In genomic region chr17:69076238-69076625, GRCm38 (mm10) we compare ENCODE assay signal across 8 mouse cellular contexts. TPM values are rescaled to one million over a fixed set of nuclear protein-coding genes. Genes with fewer than 3 reads are reported as not detected.
A peak's percentile ranks its signal among the peaks of the same experiment; 100 is the strongest.
DNase-seq lines count a peak whose midpoint lies in the region; ATAC-seq and TF ChIP-seq lines count a peak whose summit lies in the region.

No protein-coding gene starts in this region.

- under 1% methylated on average over 28 of the region's 28 CpGs for WGBS in kidney, adult 2 months
- WGBS in stomach, embryonic 16.5 days, result under 1% methylated on average over 28 of the region's 28 CpGs

- H3K27me3 ChIP-seq in kidney, adult 2 months (replicated peaks; ENCODE audit: control insufficient read depth, insufficient read depth, low read length), result no peaks in the 10 kb centered on the region
- H3K27me3 ChIP-seq in stomach, embryonic 16.5 days (ENCODE audit: control insufficient read depth, insufficient read depth, low read length), result peaks cover 33% of the 10 kb centered on the region

- H3K36me3 ChIP-seq in kidney, adult 2 months (ENCODE audit: control insufficient read depth, insufficient read depth, low read length), result no peaks in the 10 kb centered on the region
- H3K36me3 ChIP-seq in stomach, embryonic 16.5 days (ENCODE audit: control insufficient read depth, insufficient read depth, low read length), result no peaks in the 10 kb centered on the region

- H3K4me1 ChIP-seq in kidney, adult 2 months (ENCODE audit: control insufficient read depth, insufficient read depth, low read length), result no peaks in the 10 kb centered on the region
- H3K4me1 ChIP-seq in stomach, embryonic 16.5 days (ENCODE audit: control insufficient read depth, insufficient read depth, low read length), result peaks cover 12% of the 10 kb centered on the region; the same call in 1 of the 2 replicates

- peak; percentile 77 for DNase-seq in adrenal gland, postnatal 14 days
- DNase-seq in embryo, embryonic 11 days, result peak; percentile 61
- peak; percentile 74 for DNase-seq in kidney, adult 2 months
- peak; percentile 81 to 87 for DNase-seq in left cerebral cortex, postnatal 36 days (ENCODE audit: low spot score in 2 of 2)
- peak; percentile 44 for DNase-seq in mesoderm, embryonic 11.5 days (ENCODE audit: low read depth, low spot score)
- DNase-seq in thymus, postnatal 36 days, result no peak

- peak overlapping the region; percentile 100 for H3K4me2 ChIP-seq in stomach, embryonic 16.5 days (ENCODE audit: low read depth, low read length)

- H3K4me3 ChIP-seq in kidney, adult 2 months (ENCODE audit: insufficient read depth, low read depth, low read length), result peak overlapping the region; percentile 69
- peak overlapping the region; percentile 63 for H3K4me3 ChIP-seq in stomach, embryonic 16.5 days (replicated peaks; ENCODE audit: low read length)

- TF ChIP-seq CTCF in kidney, adult 2 months (conservative IDR thresholded peaks at IDR 0.05; ENCODE audit: insufficient read depth, insufficient read length, low read depth, low read length), result no peak

- intact Hi-C loops in left cerebral cortex, postnatal 36 days (cut with DNase I), result loop anchor here (10.0 kb wide), 1 partner anchor 171 kb away; no protein-coding TSS in a partner anchor

- H3K9me3 ChIP-seq in stomach, embryonic 16.5 days (replicated peaks; ENCODE audit: control insufficient read depth, low read length), result no peaks in the 10 kb centered on the region

- ATAC-seq in granulocyte monocyte progenitor cell, adult 5-6 weeks (replicated peaks; ENCODE audit: poor library complexity, severe bottlenecking), result peak; percentile 15; the same call in 1 of the 2 replicates
- peak; percentile 61; the same call in 1 of the 2 replicates for ATAC-seq in stomach, embryonic 16.5 days (ENCODE audit: insufficient read depth, low FRiP score)

- no peak for TF ChIP-seq POLR2A in kidney, adult 2 months (IDR thresholded peaks at IDR 0.05; ENCODE audit: low read depth, low read length)

- H3K9ac ChIP-seq in stomach, embryonic 16.5 days (ENCODE audit: low read length), result peak overlapping the region; percentile 68

- H3K27ac ChIP-seq in kidney, adult 2 months (ENCODE audit: insufficient read depth, low read depth, low read length), result 0 out of 2 replicates have a peak overlapping the region, but pooled peaks have one; percentile 53
- H3K27ac ChIP-seq in stomach, embryonic 16.5 days (ENCODE audit: low read length), result no peak overlapping the region

RNA-seq across cellular contexts. Expression of gene Epb41l3, which starts 0.7 kb away (rescaled TPM):
- total RNA-seq in adrenal gland, postnatal 14 days (2021), result 15.7 and 17.9 TPM in 2 replicates
- 4.0 TPM in 1 of 2 replicates, not detected in the other for total RNA-seq in granulocyte monocyte progenitor cell, adult 5-6 weeks (2014; fragmentation: Nextera tagmentation)
- total RNA-seq in granulocyte monocyte progenitor cell, adult 5-6 weeks (2017), result not detected in 2 replicates
- 30.4 and 35.5 TPM in 2 replicates for polyA plus RNA-seq in kidney, adult 2 months (2012; rRNA removed)
- total RNA-seq in left cerebral cortex, postnatal 36 days (2021), result 100 to 1,000 TPM; 218 to 224 TPM
- polyA plus RNA-seq in stomach, embryonic 16.5 days (2015; fragmentation: Nextera tagmentation; extraction: Ambion mirVana), result 50.4 and 56.1 TPM in 2 replicates

Comparison
In these comparisons a context has a peak if more than half of its experiments do, and no peak if none do; other contexts are left out.
1. DNase-seq: peak in adrenal gland, postnatal 14 days (single experiment), embryo, embryonic 11 days (single experiment), kidney, adult 2 months (single experiment), left cerebral cortex, postnatal 36 days (2 of 2) and mesoderm, embryonic 11.5 days (single experiment); none in thymus, postnatal 36 days (0 of 2).